Mouse (Mus musculus) CD4-positive, CD25-positive, alpha-beta regulatory T cell (primary cell): ENCODE data around the gene Oprm1. TPM values are rescaled to one million over a fixed set of nuclear protein-coding genes. Genes with fewer than 3 reads are reported as not detected.

ENCODE experiments used
- polyA plus RNA-seq: library from polyadenylated mRNA; unstranded; fragments of 100-300 nt; shearing (Covaris generic); gene quantifications from one replicate; pipeline ENCODE4 v1.2.1, GENCODE M21; 2017

Gene Oprm1
- 1.7 TPM for polyA plus RNA-seq

DNA sequence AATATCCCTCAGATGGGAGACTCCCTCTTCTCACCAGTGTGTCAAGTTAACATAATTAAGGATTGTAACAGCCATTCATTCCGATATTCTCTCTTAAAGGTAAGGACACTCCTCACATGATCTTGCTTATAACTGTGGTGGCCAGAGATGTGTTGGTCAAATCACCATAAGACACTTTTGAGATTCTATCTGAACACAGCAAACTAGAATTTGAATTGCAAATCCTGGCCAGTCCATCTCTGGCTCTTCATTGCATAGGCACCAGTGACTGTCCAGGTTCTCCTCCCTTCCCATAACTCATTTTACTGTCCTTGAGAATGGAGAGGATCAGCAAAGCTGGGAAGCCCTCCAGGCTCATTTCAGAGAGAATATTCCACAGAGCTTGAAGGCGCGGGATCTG, at the start of gene Oprm1:
TSS of gene Oprm1 (plus strand) at position 301 of the 400 bp plus-strand sequence.

DNA sequence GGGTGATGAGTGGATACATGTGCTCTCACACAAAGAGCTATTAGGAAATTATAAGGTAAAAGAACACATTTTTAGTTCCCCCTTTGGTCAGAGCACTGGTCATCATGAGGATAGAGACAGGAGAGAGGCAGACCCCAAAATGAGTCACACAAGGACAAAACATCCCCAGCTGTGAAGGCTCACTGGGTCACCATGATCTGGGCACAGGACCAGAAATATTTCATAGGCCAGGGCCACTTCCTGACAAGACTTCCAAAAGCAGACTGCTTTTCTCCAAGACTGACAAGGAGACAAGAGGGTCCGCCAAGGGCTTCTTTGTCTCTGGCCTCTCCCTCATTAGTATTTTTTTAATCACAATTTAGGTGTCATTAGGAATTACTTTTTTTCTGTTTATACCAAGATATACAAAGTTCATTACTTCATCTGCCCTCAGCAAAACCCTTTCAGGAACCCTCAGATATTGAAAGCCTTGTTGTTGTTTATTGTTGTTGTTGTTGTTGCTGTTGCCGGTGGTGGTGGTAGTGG, 3.0 kb downstream of the Oprm1 start, which contains the start of gene Gm10945:
TSS of gene Gm10945 (minus strand) at position 475 of the 525 bp plus-strand sequence.

DNA sequence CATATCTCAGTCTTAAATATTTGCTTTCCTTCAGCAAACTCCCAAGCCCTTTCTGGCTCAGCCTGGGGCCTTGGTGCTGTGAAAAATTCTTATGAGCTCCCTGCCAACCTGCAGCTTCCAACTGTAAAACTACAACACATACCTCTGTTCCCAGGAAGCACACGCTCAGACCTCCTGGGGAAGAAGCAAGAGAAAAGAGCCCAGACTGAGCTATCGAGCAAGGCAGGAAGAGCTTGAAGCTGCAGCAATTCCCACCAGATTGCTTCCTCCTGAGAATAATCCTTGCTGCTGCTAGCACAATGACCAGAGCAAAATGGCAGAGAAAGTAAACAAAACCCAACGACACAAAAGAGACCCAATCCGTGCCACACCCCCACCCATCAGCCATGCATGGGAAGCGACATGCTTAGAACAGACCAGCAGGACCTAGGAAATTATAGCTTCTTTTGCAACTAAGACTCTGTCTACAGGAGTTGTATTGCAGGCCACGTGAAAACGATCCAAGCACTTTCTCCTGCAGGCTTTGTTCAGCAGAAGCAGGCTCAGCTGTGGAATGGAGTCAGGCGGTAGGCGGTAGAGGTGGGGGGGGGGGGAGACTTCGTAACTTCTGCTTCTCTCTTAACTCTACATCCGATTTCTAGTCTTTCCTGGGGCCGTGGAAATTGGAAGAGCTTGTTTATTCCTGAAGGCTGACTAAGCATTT, 294.2 kb downstream of the Oprm1 start, which contains the start of gene Ipcef1:
TSS of gene Ipcef1 (minus strand) at position 164 of the 703 bp plus-strand sequence.

Other genes starting within 250 kb of the Oprm1 start
- gene Gm10945, start 3.3 kb downstream of the Oprm1 start, polyA plus RNA-seq: not detected